Mouse (Mus musculus): ENCODE data around the gene Sh3d21.

GRCm38 (mm10) chr4:126119051-126119450 lies 44.2 kb downstream of the Sh3d21 start:
- TF ChIP-seq KAT2A (conservative IDR thresholded peaks at IDR 0.05; ENCODE audit: low read depth, low read length) (no peak), POLR2A (IDR thresholded peaks at IDR 0.05; ENCODE audit: control insufficient read depth in 1 of 2, insufficient read depth in 1 of 2, low read depth in 1 of 2, low read length in 2 of 2, poor library complexity in 1 of 2) (no peak), ZNF384 (IDR thresholded peaks at IDR 0.05; ENCODE audit: low read depth, low read length) (no peak), CTCF (IDR thresholded peaks at IDR 0.05 in 2 of 3, conservative IDR thresholded peaks at IDR 0.05 in 1 of 3; ENCODE audit: control insufficient read depth in 1 of 3, insufficient read depth in 1 of 3, low read depth in 2 of 3, low read length in 3 of 3, poor library complexity in 1 of 3, severe bottlenecking in 1 of 3) (no peak), ZKSCAN1 (IDR thresholded peaks at IDR 0.05; ENCODE audit: low read depth, low read length) (no peak), USF1 (IDR thresholded peaks at IDR 0.05; ENCODE audit: low read depth, low read length) (no peak)
